Mouse (Mus musculus): ENCODE results near the gene Defa21. TPM values are rescaled to one million over a fixed set of nuclear protein-coding genes. Genes with fewer than 3 reads are reported as not detected.
"Not testable (repeated sequence)": the region's sequence is repeated elsewhere in the genome, so short reads cannot be mapped to it uniquely, and the experiment has no call there.

Defa21 gene
- polyA plus RNA-seq (2016; fragmentation: Nextera tagmentation; extraction: Ambion mirVana), result not detected in 2 replicates

DNA sequence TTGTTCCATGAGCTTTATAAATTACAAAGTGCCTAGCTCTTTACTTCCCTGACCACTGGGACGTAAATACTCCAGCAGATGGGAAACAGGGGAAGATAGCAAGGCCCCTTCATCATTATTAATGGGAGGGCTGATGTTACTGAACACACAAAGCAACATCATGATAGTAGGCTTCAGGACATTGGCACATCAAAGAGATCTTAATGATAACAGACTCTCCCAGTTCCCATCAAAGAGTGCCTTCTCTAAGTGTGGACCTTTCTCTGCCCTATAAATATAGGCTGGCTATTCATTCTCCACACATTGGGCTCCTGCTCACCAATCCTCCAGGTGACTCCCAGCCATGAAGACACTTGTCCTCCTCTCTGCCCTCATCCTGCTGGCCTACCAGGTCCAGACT is at the start of gene Defa21:
Gene Defa21, plus strand, starts transcription at position 301 of the 400 bp plus-strand sequence.
- not testable (repeated sequence) for H3K4me3 ChIP-seq; DNase-seq (ENCODE audit: low spot score); H3K9me3 ChIP-seq; H3K27me3 ChIP-seq (ENCODE audit: insufficient read depth, poor library complexity, severe bottlenecking); H3K4me1 ChIP-seq; H3K36me3 ChIP-seq; H3K27ac ChIP-seq
- no CpG with 5 or more reads among the region's 1 CpGs for WGBS

GRCm38 (mm10) chr8:20979846-20980245 is 45.5 kb upstream of the Defa21 start:
- Histone ChIP-seq H3K27me3 (ENCODE audit: insufficient read depth, poor library complexity, severe bottlenecking) (no peaks in the 10 kb centered on the region), H3K9me3 (0 out of 2 replicates have a peak, but pooled peaks cover 4% of the 10 kb centered on the region), H3K4me1 (no peaks in the 10 kb centered on the region), H3K4me3 (no peak overlapping the region), H3K36me3 (no peaks in the 10 kb centered on the region), H3K27ac (no peak overlapping the region)
- DNase-seq (ENCODE audit: low spot score), result no peak
- WGBS, result 46% methylated on average over 1 of the region's 1 CpGs

- not testable (repeated sequence) for H3K4me1 ChIP-seq; H3K27me3 ChIP-seq (ENCODE audit: insufficient read depth, poor library complexity, severe bottlenecking); DNase-seq (ENCODE audit: low spot score); H3K36me3 ChIP-seq; H3K4me3 ChIP-seq; H3K9me3 ChIP-seq; H3K27ac ChIP-seq
These were observed 31.3 kb upstream of the Defa21 start for GRCm38 (mm10) chr8:20994042-20994441.

GRCm38 (mm10) chr8:20996776-20997175 is 28.6 kb upstream of the Defa21 start:
- Histone ChIP-seq H3K4me3 (no peak overlapping the region), H3K4me1 (no peaks in the 10 kb centered on the region), H3K9me3 (no peaks in the 10 kb centered on the region), H3K27ac (no peak overlapping the region), H3K27me3 (ENCODE audit: insufficient read depth, poor library complexity, severe bottlenecking) (no peaks in the 10 kb centered on the region), H3K36me3 (no peaks in the 10 kb centered on the region)
- WGBS, result 71% methylated on average over 2 of the region's 2 CpGs
- DNase-seq (ENCODE audit: low spot score), result no peak

DNA sequence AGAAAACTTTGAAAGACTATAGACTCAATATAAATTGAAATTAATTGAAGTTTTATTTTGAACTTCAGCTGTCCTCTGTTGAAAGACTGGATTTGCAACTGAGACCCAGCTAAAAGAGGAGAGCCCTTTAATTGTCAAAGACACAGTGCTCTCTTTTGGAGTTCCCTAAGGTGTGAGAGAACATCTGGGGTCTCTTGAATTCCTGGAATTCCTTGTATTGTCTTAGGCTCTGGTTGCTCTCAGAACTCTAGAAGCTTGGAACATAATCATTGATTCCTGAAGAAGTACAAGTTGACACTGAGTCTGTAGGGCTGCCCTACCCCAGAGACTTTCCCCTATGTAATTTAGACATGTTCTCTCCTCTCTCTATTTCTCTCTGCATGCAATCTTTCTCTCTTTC is 28.1 kb upstream of the Defa21 start:
- Histone ChIP-seq H3K4me3 (no peak overlapping the region), H3K9me3 (no peaks in the 10 kb centered on the region), H3K27me3 (ENCODE audit: insufficient read depth, poor library complexity, severe bottlenecking) (no peaks in the 10 kb centered on the region), H3K27ac (no peak overlapping the region), H3K4me1 (no peaks in the 10 kb centered on the region), H3K36me3 (no peaks in the 10 kb centered on the region)
- DNase-seq (ENCODE audit: low spot score), result no peak

DNA sequence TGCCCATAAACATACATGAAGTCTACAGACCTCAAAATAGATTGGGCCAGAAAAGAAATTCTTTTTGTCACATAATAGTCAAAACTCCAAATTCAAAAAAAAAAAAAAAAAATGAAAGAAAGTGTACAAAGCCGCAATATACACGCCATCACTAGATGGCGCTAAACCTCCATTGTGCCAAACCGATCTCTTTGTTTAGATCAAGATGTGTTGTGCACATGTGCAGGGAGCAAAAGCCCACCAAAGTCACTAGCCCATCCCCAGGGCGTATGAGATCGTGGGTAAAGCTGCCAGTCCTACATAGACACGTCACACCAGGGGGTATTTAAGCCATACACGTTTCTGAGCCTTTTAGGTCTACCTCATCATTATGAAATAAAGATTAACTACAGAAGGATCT is 24.2 kb upstream of the Defa21 start:
- Histone ChIP-seq H3K4me1 (no peaks in the 10 kb centered on the region), H3K4me3 (no peak overlapping the region), H3K36me3 (no peaks in the 10 kb centered on the region), H3K9me3 (peaks cover under 1% of the 10 kb centered on the region; the same call in 1 of the 2 replicates), H3K27ac (no peak overlapping the region), H3K27me3 (ENCODE audit: insufficient read depth, poor library complexity, severe bottlenecking) (no peaks in the 10 kb centered on the region)
- DNase-seq (ENCODE audit: low spot score), result no peak
- WGBS, result 58% methylated on average over 8 of the region's 8 CpGs

DNA sequence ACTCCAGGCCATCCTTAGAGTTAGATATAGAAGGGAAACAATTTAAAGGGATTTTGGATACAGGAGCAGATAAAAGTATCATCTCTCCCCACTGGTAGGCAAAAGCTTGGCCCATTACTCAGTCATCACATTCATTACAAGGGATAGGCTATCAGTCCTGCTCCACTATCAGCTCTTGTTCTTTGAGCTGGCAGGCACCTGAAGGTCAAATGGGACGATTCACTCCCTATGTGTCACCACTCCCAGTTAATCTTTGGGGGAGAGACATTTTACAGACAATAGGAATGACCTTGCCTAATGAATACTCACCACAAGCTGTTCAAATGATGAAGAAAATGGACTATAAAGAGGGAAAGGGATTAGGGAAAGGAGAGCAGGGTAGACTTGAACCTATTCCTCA is 18.5 kb upstream of the Defa21 start:
- no peak for DNase-seq (ENCODE audit: low spot score)
- 27% methylated on average over 1 of the region's 1 CpGs for WGBS
- Histone ChIP-seq H3K4me3 (no peak overlapping the region), H3K4me1 (no peaks in the 10 kb centered on the region), H3K27ac (no peak overlapping the region), H3K9me3 (peaks cover 8% of the 10 kb centered on the region; the same call in 1 of the 2 replicates), H3K27me3 (ENCODE audit: insufficient read depth, poor library complexity, severe bottlenecking) (no peaks in the 10 kb centered on the region), H3K36me3 (no peaks in the 10 kb centered on the region)

GRCm38 (mm10) chr8:21008578-21008977 is 16.8 kb upstream of the Defa21 start:
- WGBS, result 42% methylated on average over 6 of the region's 6 CpGs
- DNase-seq (ENCODE audit: low spot score); H3K27ac ChIP-seq; H3K4me1 ChIP-seq; H3K36me3 ChIP-seq; H3K27me3 ChIP-seq (ENCODE audit: insufficient read depth, poor library complexity, severe bottlenecking); H3K4me3 ChIP-seq; H3K9me3 ChIP-seq: not testable (repeated sequence)

DNA sequence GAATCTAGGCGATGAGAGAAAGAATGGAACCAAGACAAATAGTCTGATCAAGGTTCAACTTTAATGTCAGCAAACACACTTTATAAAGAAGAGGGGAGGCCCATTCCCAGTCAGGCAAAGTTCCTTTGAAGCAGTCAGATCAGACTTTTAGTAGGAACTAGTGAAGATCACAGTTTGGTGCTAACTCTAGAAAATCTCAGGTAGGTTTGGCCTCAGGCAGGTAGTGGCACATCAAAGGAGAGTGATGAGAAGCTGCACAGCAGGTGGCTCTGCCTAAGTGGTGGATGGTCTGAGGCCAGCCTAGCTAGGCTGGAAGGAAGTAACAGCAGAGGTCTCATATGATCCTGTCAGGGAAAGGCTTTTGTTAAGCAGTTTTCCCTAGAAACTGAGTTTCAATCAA is 14.8 kb upstream of the Defa21 start:
- H3K27me3 ChIP-seq (ENCODE audit: insufficient read depth, poor library complexity, severe bottlenecking); H3K4me3 ChIP-seq; H3K27ac ChIP-seq; H3K9me3 ChIP-seq; DNase-seq (ENCODE audit: low spot score); H3K4me1 ChIP-seq; H3K36me3 ChIP-seq: not testable (repeated sequence)
- WGBS, result 57% methylated on average over 1 of the region's 1 CpGs

DNA sequence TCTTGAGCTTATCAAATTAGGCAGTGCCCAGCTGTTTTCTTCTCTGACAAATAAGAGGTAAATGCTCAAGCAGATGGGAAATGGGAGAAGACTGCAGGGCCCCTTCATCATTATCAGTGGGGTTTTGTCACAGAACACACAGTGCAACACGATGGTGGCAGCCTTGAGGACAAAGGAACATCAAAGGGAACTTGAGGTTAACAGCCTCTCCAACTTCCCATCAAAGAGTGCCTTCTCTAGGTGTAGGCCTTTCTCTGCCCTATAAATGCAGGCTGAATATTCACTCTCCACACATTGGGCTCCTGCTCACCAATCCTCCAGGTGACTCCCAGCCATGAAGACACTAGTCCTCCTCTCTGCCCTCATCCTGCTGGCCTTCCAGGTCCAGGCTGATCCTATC is 29.4 kb downstream of the Defa21 start, which contains the start of gene Defa23:
Gene Defa23, plus strand, starts transcription at position 301 of the 400 bp plus-strand sequence.
- H3K4me1 ChIP-seq; H3K36me3 ChIP-seq; H3K4me3 ChIP-seq; DNase-seq (ENCODE audit: low spot score); H3K9me3 ChIP-seq; H3K27me3 ChIP-seq (ENCODE audit: insufficient read depth, poor library complexity, severe bottlenecking); H3K27ac ChIP-seq: not testable (repeated sequence)
- no CpG with 5 or more reads among the region's 1 CpGs for WGBS

- DNase-seq (ENCODE audit: low spot score); H3K36me3 ChIP-seq; H3K9me3 ChIP-seq; H3K27me3 ChIP-seq (ENCODE audit: insufficient read depth, poor library complexity, severe bottlenecking); H3K4me1 ChIP-seq; H3K4me3 ChIP-seq; H3K27ac ChIP-seq: not testable (repeated sequence)
- WGBS, result 74% methylated on average over 1 of the region's 1 CpGs
These were observed 39.4 kb downstream of the Defa21 start, which contains the start of gene Defa35 for GRCm38 (mm10) chr8:21064738-21065137. Defa35 (plus strand) TSS chr8:21065038.

Other genes starting within 250 kb of the Defa21 start
- gene Defb33, start 132.9 kb upstream of the Defa21 start, polyA plus RNA-seq (2016; fragmentation: Nextera tagmentation; extraction: Ambion mirVana), result not detected in 2 replicates
- gene Gm15056, start 122.9 kb upstream of the Defa21 start, polyA plus RNA-seq (2016; fragmentation: Nextera tagmentation; extraction: Ambion mirVana), result not detected in 2 replicates
- not detected in 2 replicates for gene Gm6040, start 103.5 kb upstream of the Defa21 start, polyA plus RNA-seq (2016; fragmentation: Nextera tagmentation; extraction: Ambion mirVana)
- gene AY761185, start 80.8 kb upstream of the Defa21 start, polyA plus RNA-seq (2016; fragmentation: Nextera tagmentation; extraction: Ambion mirVana), result not detected in 2 replicates
- not detected in 2 replicates for gene Defa23, start 29.5 kb downstream of the Defa21 start, polyA plus RNA-seq (2016; fragmentation: Nextera tagmentation; extraction: Ambion mirVana)
- not detected in 2 replicates for gene Defa35, start 39.5 kb downstream of the Defa21 start, polyA plus RNA-seq (2016; fragmentation: Nextera tagmentation; extraction: Ambion mirVana)
- gene Defa25, start 58.9 kb downstream of the Defa21 start, polyA plus RNA-seq (2016; fragmentation: Nextera tagmentation; extraction: Ambion mirVana), result not detected in 2 replicates
- not detected in 2 replicates for gene Gm14851, start 70.5 kb downstream of the Defa21 start, polyA plus RNA-seq (2016; fragmentation: Nextera tagmentation; extraction: Ambion mirVana)
- gene Defa30, start 109.1 kb downstream of the Defa21 start, polyA plus RNA-seq (2016; fragmentation: Nextera tagmentation; extraction: Ambion mirVana), result not detected in 2 replicates
- gene Defa22, start 136.7 kb downstream of the Defa21 start, polyA plus RNA-seq (2016; fragmentation: Nextera tagmentation; extraction: Ambion mirVana), result not detected in 2 replicates
- not detected in 2 replicates for gene Defa31, start 166.1 kb downstream of the Defa21 start, polyA plus RNA-seq (2016; fragmentation: Nextera tagmentation; extraction: Ambion mirVana)
- gene Gm15293, start 176.0 kb downstream of the Defa21 start, polyA plus RNA-seq (2016; fragmentation: Nextera tagmentation; extraction: Ambion mirVana), result not detected in 2 replicates
- not detected in 2 replicates for gene Gm15292, start 224.2 kb downstream of the Defa21 start, polyA plus RNA-seq (2016; fragmentation: Nextera tagmentation; extraction: Ambion mirVana)

Measured in heart, embryonic 10.5 days (tissue).